Mouse (Mus musculus): ENCODE measurements around the gene Slc6a11. TPM values are rescaled to one million over a fixed set of nuclear protein-coding genes. Genes with fewer than 3 reads are reported as not detected.
A peak's percentile ranks its signal among the peaks of the same experiment; 100 is the strongest.

The Slc6a11 gene
- polyA plus RNA-seq, 1 experiment: not detected

DNA sequence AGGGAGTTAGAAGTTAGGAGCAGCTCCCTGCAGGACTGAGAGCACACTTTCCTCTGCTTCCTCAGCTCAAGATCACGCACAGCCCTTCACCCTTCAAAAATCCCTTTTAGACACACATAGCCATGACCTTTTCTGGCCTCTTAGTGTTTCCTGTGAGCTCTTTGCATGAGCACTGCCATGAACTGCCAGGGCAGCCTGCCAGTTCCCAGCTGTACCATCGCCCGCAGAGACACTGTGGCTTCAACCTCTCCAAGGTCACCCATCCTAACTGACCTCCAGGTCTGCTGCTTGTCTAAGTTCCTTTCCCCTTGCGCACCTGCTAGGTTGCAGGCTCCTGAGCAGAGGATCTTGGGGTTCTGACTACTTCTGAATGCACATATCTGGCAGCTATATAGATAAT, 83.4 kb downstream of the Slc6a11 start:
- H3K27ac ChIP-seq (ENCODE audit: insufficient read depth, low read length): no peak overlapping the region
- no peaks in the 10 kb centered on the region for H3K4me1 ChIP-seq (ENCODE audit: control insufficient read depth, insufficient read depth, low read length)
- no peak overlapping the region for H3K4me3 ChIP-seq (ENCODE audit: insufficient read depth, low read length)
- TF ChIP-seq CTCF (IDR thresholded peaks at IDR 0.05; ENCODE audit: borderline replicate concordance, insufficient read depth, low read length): no peak
- TF ChIP-seq POLR2A (IDR thresholded peaks at IDR 0.05; ENCODE audit: low read depth, low read length): no peak

DNA sequence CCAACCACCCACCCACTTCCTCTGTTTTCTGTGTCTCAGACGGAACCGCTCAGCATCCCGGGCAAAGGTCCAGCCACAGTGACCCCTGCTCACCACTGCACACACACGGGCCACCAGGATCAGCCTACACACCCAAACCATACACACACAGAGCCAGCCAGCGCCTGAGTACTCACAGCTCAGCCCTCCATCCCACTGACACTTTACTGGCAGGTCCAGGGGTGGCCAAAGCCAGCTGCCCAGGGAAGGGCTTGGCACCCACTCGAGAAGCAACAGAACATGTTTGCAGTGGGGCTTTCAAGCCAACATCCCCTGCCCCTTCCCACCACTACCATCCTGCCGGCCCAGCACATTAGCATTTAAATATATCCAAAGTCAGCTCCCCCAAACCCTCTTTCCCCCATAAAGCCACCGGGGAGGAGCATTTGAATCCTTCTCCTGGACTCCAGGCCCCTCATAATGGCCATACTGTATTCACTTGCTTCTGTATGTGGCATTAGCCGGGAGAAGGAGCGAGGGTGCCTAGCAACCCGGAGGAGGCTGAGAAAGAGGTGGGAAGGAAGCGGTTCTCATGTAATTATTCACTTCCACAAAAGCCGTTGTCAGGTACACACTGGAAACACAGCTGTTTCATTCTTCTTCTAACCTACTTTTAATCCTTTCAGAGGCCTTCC, 85.8 kb downstream of the Slc6a11 start:
- Histone ChIP-seq H3K27ac (ENCODE audit: insufficient read depth, low read length) (no peak overlapping the region), H3K4me1 (ENCODE audit: control insufficient read depth, insufficient read depth, low read length) (no peaks in the 10 kb centered on the region), H3K4me3 (ENCODE audit: insufficient read depth, low read length) (no peak overlapping the region)
- TF ChIP-seq POLR2A (IDR thresholded peaks at IDR 0.05; ENCODE audit: low read depth, low read length) (no peak), CTCF (IDR thresholded peaks at IDR 0.05; ENCODE audit: borderline replicate concordance, insufficient read depth, low read length) (no peak)

DNA sequence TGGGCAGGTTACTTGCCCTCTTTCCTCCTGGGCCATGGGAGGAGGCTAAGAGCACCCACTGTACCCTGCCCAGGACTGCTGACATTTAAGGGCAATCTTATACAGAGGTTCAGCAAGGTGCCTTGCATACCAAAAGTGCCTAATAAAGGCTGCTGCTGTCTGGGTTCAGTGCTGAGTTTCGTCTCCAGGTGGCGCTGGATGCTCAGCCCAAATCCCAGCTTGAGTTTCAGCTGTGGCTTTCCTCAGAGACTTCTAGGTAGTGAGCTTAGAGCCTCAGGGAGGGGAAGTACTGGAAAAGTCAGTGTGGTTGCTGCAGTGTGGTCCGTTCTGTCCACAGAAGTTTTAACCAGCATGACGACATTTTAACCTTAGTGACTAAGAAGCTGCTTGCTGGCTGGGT, 93.4 kb downstream of the Slc6a11 start:
- Histone ChIP-seq H3K4me1 (ENCODE audit: control insufficient read depth, insufficient read depth, low read length) (no peaks in the 10 kb centered on the region), H3K27ac (ENCODE audit: insufficient read depth, low read length) (no peak overlapping the region), H3K4me3 (ENCODE audit: insufficient read depth, low read length) (no peak overlapping the region)
- TF ChIP-seq CTCF (IDR thresholded peaks at IDR 0.05; ENCODE audit: borderline replicate concordance, insufficient read depth, low read length): peak; percentile 45; the same call in 1 of the 2 replicates
- TF ChIP-seq POLR2A (IDR thresholded peaks at IDR 0.05; ENCODE audit: low read depth, low read length): no peak

GRCm38 (mm10) chr6:114227378-114227777, 96.3 kb downstream of the Slc6a11 start:
- TF ChIP-seq POLR2A (IDR thresholded peaks at IDR 0.05; ENCODE audit: low read depth, low read length) (no peak), CTCF (IDR thresholded peaks at IDR 0.05; ENCODE audit: borderline replicate concordance, insufficient read depth, low read length) (no peak)
- Histone ChIP-seq H3K4me3 (ENCODE audit: insufficient read depth, low read length) (no peak overlapping the region), H3K27ac (ENCODE audit: insufficient read depth, low read length) (no peak overlapping the region), H3K4me1 (ENCODE audit: control insufficient read depth, insufficient read depth, low read length) (no peaks in the 10 kb centered on the region)

- H3K4me1 ChIP-seq (ENCODE audit: control insufficient read depth, insufficient read depth, low read length): no peaks in the 10 kb centered on the region
- TF ChIP-seq POLR2A (IDR thresholded peaks at IDR 0.05; ENCODE audit: low read depth, low read length): no peak
- no peak for TF ChIP-seq CTCF (IDR thresholded peaks at IDR 0.05; ENCODE audit: borderline replicate concordance, insufficient read depth, low read length)
- H3K27ac ChIP-seq (ENCODE audit: insufficient read depth, low read length): no peak overlapping the region
- H3K4me3 ChIP-seq (ENCODE audit: insufficient read depth, low read length): no peak overlapping the region
Observed at GRCm38 (mm10) chr6:114228196-114228595, 97.2 kb downstream of the Slc6a11 start.

DNA sequence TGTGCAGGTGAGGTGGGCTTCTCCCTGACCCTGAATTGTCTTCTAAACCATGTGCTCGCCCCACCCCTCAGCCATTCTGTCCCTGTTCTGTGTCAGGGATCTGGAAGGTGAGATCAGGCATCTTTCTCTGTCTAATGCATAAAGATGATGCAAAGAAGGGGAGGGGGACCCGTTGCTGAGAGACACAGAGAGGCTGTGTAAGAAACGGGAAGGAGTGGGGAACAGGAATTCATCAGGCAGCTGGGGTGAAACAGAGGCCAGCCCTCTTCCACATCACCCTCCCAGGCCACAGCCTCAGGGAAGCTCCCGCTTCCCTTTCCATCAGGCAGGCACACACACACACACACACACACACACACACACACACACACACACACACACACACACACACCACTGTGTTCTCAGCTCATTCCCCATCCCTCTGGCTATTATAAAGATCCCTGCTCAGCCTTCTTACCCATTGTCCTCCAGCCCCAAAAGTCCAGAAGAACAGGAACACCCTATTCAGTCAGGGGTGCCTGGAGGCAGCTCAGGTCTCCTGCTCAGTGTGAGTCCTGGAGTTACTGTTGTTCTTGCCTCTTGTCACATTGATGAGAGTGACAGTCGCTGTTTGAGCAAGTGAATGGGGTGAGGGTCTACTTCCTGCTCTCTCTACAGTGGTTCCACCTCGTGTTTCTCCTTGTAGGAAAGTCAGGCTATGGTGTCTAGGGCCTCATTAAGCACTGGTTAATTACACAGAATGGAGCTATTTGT, 108.0 kb downstream of the Slc6a11 start:
- no peaks in the 10 kb centered on the region for H3K4me1 ChIP-seq (ENCODE audit: control insufficient read depth, insufficient read depth, low read length)
- TF ChIP-seq POLR2A (IDR thresholded peaks at IDR 0.05; ENCODE audit: low read depth, low read length): no peak
- TF ChIP-seq CTCF (IDR thresholded peaks at IDR 0.05; ENCODE audit: borderline replicate concordance, insufficient read depth, low read length): no peak
- H3K27ac ChIP-seq (ENCODE audit: insufficient read depth, low read length): no peak overlapping the region
- H3K4me3 ChIP-seq (ENCODE audit: insufficient read depth, low read length): no peak overlapping the region

DNA sequence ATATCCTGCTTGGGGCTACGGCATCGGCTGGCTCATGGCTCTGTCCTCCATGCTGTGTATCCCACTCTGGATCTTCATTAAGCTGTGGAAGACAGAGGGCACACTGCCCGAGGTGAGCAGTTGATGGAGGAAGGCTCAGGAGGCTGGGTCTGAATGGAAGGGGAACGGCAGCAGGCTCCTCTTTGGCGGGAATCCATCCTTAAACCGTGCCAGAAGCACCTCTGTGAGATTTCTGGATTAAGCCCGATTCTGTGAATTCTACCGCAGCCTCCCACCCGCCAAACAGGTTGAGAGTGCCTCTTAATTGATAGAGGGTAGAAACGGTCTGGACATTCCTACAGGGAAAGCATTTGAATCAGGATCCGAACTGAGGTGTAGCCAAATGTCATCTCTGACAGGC, 114.6 kb downstream of the Slc6a11 start:
- Histone ChIP-seq H3K27ac (ENCODE audit: insufficient read depth, low read length) (no peak overlapping the region), H3K4me3 (ENCODE audit: insufficient read depth, low read length) (no peak overlapping the region), H3K4me1 (ENCODE audit: control insufficient read depth, insufficient read depth, low read length) (no peaks in the 10 kb centered on the region)
- TF ChIP-seq POLR2A (IDR thresholded peaks at IDR 0.05; ENCODE audit: low read depth, low read length) (no peak), CTCF (IDR thresholded peaks at IDR 0.05; ENCODE audit: borderline replicate concordance, insufficient read depth, low read length) (no peak)

- H3K27ac ChIP-seq (ENCODE audit: insufficient read depth, low read length): no peak overlapping the region
- no peaks in the 10 kb centered on the region for H3K4me1 ChIP-seq (ENCODE audit: control insufficient read depth, insufficient read depth, low read length)
- no peak overlapping the region for H3K4me3 ChIP-seq (ENCODE audit: insufficient read depth, low read length)
- TF ChIP-seq CTCF (IDR thresholded peaks at IDR 0.05; ENCODE audit: borderline replicate concordance, insufficient read depth, low read length) (peak; percentile 93), POLR2A (IDR thresholded peaks at IDR 0.05; ENCODE audit: low read depth, low read length) (no peak)
Observed at GRCm38 (mm10) chr6:114250311-114250710, 119.3 kb downstream of the Slc6a11 start.

GRCm38 (mm10) chr6:114254927-114255326, 123.9 kb downstream of the Slc6a11 start:
- no peak overlapping the region for H3K27ac ChIP-seq (ENCODE audit: insufficient read depth, low read length)
- TF ChIP-seq POLR2A (IDR thresholded peaks at IDR 0.05; ENCODE audit: low read depth, low read length): no peak
- no peak for TF ChIP-seq CTCF (IDR thresholded peaks at IDR 0.05; ENCODE audit: borderline replicate concordance, insufficient read depth, low read length)
- H3K4me3 ChIP-seq (ENCODE audit: insufficient read depth, low read length): no peak overlapping the region
- no peaks in the 10 kb centered on the region for H3K4me1 ChIP-seq (ENCODE audit: control insufficient read depth, insufficient read depth, low read length)

- no peaks in the 10 kb centered on the region for H3K4me1 ChIP-seq (ENCODE audit: control insufficient read depth, insufficient read depth, low read length)
- no peak for TF ChIP-seq POLR2A (IDR thresholded peaks at IDR 0.05; ENCODE audit: low read depth, low read length)
- TF ChIP-seq CTCF (IDR thresholded peaks at IDR 0.05; ENCODE audit: borderline replicate concordance, insufficient read depth, low read length): no peak
- no peak overlapping the region for H3K27ac ChIP-seq (ENCODE audit: insufficient read depth, low read length)
- no peak overlapping the region for H3K4me3 ChIP-seq (ENCODE audit: insufficient read depth, low read length)
Observed at GRCm38 (mm10) chr6:114257762-114258361, 126.8 kb downstream of the Slc6a11 start.

All from embryonic fibroblast, embryonic 13.5 days (primary cell).